Mouse (Mus musculus): ENCODE measurements around the gene Eva1b. TPM values are rescaled to one million over a fixed set of nuclear protein-coding genes. Genes with fewer than 3 reads are reported as not detected.

The Eva1b gene
- polyA plus RNA-seq, 1 experiment from 2014 or later: 28.7 TPM

DNA sequence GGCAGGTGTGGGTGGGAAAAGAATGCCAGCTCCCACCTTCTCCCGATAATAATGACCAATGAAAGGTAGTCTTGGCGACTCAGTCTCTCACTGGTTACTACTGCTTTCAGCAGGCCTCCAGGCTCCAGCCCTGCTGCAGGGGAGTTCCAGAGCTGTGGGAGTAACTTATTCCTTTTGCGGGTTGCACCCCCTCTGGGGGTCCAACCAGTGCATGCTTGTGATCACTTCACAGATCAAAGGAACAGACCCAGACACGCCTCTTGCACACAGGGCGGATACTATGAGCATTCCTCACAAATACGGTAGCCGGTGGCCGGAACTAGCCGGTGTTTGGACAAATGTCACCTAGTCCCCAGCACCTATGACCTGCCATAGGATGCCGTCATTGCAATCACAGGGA, 2.3 kb downstream of the Eva1b start:
- Histone ChIP-seq H3K27me3 (replicated peaks) (peaks cover 31% of the 10 kb centered on the region), H3K9ac (0 out of 2 replicates have a peak overlapping the region, but pooled peaks have one; percentile 13), H3K4me3 (peak overlapping the region; percentile 48; the same call in 1 of the 2 replicates), H3K27ac (no peak overlapping the region), H3K4me1 (peaks cover 9% of the 10 kb centered on the region), H3K36me3 (no peaks in the 10 kb centered on the region), H3K9me3 (no peaks in the 10 kb centered on the region), H3K4me2 (replicated peaks) (peak overlapping the region; percentile 76)
- WGBS: 50% methylated on average over 10 of the region's 10 CpGs
- ATAC-seq (ENCODE audit: low FRiP score, low read depth): no peak

DNA sequence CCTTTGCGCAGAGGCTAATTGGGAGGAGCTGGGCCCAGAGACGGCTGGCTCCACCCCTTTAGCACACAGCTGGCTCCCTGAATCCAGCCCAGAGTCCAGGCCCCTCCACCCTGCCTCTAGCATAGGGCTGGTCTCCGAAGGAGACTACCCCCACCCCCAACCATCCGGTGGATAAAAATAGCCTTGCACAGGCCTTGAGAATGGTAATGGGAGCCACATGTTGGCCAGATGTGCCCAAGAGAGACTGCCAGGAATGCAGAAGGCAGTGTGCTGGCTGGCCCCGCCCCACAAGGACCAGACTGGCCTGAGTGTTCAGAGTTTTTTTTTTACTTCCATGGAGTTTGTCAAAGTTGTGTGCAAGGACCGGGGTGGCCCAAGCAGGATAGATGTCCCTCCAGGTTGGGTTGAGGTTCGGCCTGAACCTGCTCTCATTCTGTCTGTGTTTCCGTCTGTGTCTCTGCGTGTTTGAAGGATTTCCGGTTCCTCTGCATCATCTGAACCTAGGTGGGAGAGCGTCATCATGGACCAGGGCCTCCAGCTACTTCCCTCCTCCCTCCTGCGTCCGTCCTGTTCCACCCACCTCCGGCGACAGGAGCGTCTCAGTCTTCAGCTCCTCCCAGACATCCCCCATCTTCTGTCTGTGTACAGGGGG, 2.9 kb downstream of the Eva1b start:
- Histone ChIP-seq H3K4me3 (no peak overlapping the region), H3K36me3 (no peaks in the 10 kb centered on the region), H3K9ac (no peak overlapping the region), H3K4me1 (peaks cover 9% of the 10 kb centered on the region), H3K9me3 (no peaks in the 10 kb centered on the region), H3K27ac (no peak overlapping the region), H3K27me3 (replicated peaks) (peaks cover 31% of the 10 kb centered on the region), H3K4me2 (replicated peaks) (peak overlapping the region; percentile 76)
- ATAC-seq (ENCODE audit: low FRiP score, low read depth): no peak
- WGBS: 45% methylated on average over 16 of the region's 16 CpGs

DNA sequence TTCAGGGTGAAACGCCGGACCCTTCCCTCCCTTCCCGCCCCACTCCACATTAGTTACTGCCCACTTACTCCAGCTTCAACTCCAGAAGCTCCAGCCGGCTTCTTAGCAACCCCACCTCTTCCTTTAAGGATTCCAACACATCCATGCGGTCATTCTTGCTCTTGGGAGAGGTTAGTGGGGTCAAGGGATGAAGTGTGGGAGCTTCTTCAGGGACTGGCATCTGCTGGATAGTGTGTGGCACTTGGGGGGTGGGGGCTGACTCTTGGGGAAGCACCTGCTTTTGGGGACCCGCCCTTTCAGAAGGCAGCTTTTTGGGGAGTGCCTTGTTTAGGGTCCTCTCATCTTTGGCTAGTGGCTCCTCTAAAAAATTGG, 3.4 kb downstream of the Eva1b start:
- WGBS: 60% methylated on average over 6 of the region's 6 CpGs
- peak overlapping the region; percentile 76; the same call in 1 of the 2 replicates for H3K4me2 ChIP-seq (replicated peaks)
- no peak for ATAC-seq (ENCODE audit: low FRiP score, low read depth)
- H3K36me3 ChIP-seq: no peaks in the 10 kb centered on the region
- H3K27me3 ChIP-seq (replicated peaks): peaks cover 31% of the 10 kb centered on the region
- no peak overlapping the region for H3K4me3 ChIP-seq
- no peak overlapping the region for H3K27ac ChIP-seq
- no peak overlapping the region for H3K9ac ChIP-seq
- H3K9me3 ChIP-seq: no peaks in the 10 kb centered on the region
- peaks cover 9% of the 10 kb centered on the region for H3K4me1 ChIP-seq

DNA sequence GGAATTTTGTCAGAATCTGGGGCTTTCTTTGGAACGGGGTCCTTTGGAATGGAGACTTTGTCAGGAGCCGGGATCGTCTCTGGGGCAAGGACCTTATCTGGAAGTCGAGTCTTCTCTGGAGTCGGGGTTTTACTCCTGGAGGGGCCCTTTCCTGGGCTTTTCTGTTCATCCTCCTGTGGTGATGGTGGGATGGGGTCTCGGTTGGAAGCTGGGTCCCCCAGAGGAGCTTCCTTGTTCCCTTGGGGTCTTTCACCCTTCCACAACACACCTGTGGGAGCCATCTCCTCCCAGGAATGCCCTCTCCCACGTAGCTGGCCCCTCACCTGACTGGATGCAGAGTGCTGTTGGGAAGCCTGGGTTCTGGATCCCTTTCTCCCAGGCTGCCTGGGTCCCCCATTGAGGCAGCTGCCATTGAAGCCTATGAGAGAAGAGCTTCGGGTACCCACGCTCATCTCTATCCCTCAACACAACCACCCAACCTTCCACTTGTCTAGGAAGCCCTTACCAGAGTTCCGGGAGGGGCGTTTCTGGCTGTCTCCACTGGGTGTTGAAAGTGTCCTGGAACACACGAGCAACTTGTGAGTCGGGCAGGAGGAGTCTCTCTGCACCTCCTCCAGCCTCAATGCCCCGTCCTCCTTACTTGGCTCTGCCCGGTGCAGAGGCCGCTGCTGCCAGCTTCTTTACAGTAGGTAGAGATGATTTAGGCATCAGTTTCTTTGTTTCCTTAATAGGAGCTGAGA, 4.3 kb downstream of the Eva1b start:
- H3K4me3 ChIP-seq: no peak overlapping the region
- H3K4me2 ChIP-seq (replicated peaks): no peak overlapping the region
- H3K9me3 ChIP-seq: no peaks in the 10 kb centered on the region
- no peak overlapping the region for H3K27ac ChIP-seq
- ATAC-seq (ENCODE audit: low FRiP score, low read depth): no peak
- H3K9ac ChIP-seq: no peak overlapping the region
- peaks cover 9% of the 10 kb centered on the region for H3K4me1 ChIP-seq
- H3K36me3 ChIP-seq: no peaks in the 10 kb centered on the region
- peaks cover 31% of the 10 kb centered on the region for H3K27me3 ChIP-seq (replicated peaks)
- WGBS: 86% methylated on average over 16 of the region's 16 CpGs

DNA sequence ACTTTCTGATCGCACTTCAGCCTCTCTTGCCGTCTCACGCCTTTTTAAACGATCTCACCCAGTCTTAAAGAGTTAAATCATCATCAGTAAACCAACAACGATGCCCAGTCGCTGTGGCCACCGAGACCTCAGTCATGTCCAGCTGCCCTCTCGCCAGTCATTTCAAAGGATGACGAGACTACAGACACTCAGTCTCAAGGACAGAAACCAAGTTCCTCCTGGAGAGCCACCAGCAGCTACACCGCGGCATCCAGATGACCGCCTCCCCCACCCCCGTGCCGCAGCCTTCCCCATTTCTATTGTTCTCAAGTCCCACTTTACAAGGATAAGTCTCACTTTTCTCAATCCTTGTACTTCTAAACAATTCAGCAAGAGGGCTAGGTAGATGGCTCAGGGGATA, 5.3 kb downstream of the Eva1b start:
- no peak overlapping the region for H3K9ac ChIP-seq
- H3K9me3 ChIP-seq: no peaks in the 10 kb centered on the region
- peaks cover 9% of the 10 kb centered on the region for H3K4me1 ChIP-seq
- WGBS: 62% methylated on average over 14 of the region's 14 CpGs
- H3K4me2 ChIP-seq (replicated peaks): no peak overlapping the region
- ATAC-seq (ENCODE audit: low FRiP score, low read depth): no peak
- no peak overlapping the region for H3K27ac ChIP-seq
- H3K36me3 ChIP-seq: no peaks in the 10 kb centered on the region
- H3K4me3 ChIP-seq: no peak overlapping the region
- peaks cover 25% of the 10 kb centered on the region for H3K27me3 ChIP-seq (replicated peaks)

DNA sequence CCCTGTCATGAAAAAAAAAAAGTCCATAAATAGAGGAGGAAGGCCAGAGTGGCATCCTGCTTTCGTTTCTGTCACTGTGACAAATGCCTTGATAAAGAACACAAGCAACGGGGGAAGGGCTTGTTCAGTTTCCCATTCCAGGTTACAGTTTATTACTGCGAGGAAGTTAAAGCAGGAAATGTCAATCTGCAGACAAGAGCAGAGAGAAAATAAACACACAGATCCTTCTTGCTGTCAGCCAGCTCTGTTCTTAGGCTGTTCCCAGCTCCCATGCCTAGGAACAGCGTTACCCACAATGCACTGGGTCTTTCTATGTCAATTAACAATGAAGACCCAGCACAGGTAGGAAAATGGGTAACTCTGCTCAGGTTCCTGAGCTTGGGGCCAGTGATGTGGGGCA, 7.6 kb downstream of the Eva1b start:
- no peak for ATAC-seq (ENCODE audit: low FRiP score, low read depth)
- Histone ChIP-seq H3K4me3 (no peak overlapping the region), H3K9ac (no peak overlapping the region), H3K9me3 (no peaks in the 10 kb centered on the region), H3K4me2 (replicated peaks) (no peak overlapping the region), H3K4me1 (no peaks in the 10 kb centered on the region), H3K27ac (0 out of 2 replicates have a peak overlapping the region, but pooled peaks have one; percentile 20), H3K36me3 (no peaks in the 10 kb centered on the region), H3K27me3 (replicated peaks) (peaks cover 2% of the 10 kb centered on the region; the same call in 1 of the 2 replicates)
- WGBS: 68% methylated on average over 4 of the region's 4 CpGs

DNA sequence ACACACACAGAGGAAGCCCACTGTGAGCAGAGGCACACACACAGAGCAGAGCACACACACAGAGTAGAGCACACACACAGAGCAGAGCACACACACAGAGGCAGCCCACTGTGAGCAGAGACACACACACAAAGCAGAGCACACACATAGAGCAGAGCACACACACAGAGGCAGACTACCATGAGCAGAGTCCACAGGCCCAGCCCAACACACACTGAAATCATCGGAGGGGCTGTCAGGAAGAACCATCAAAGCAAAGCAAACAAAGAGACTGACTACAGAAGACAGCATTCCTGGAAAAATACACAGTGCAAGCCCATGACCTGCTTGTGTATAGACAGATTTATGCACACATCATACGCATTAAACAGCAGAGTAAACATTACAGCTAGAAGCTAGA, 8.3 kb downstream of the Eva1b start:
- WGBS: 56% methylated on average over 2 of the region's 2 CpGs
- no peak overlapping the region for H3K4me3 ChIP-seq
- H3K4me1 ChIP-seq: no peaks in the 10 kb centered on the region
- 0 out of 2 replicates have a peak overlapping the region, but pooled peaks have one; percentile 20 for H3K27ac ChIP-seq
- H3K9ac ChIP-seq: no peak overlapping the region
- no peaks in the 10 kb centered on the region for H3K9me3 ChIP-seq
- no peak overlapping the region for H3K4me2 ChIP-seq (replicated peaks)
- H3K27me3 ChIP-seq (replicated peaks): no peaks in the 10 kb centered on the region
- ATAC-seq (ENCODE audit: low FRiP score, low read depth): no peak
- H3K36me3 ChIP-seq: no peaks in the 10 kb centered on the region

DNA sequence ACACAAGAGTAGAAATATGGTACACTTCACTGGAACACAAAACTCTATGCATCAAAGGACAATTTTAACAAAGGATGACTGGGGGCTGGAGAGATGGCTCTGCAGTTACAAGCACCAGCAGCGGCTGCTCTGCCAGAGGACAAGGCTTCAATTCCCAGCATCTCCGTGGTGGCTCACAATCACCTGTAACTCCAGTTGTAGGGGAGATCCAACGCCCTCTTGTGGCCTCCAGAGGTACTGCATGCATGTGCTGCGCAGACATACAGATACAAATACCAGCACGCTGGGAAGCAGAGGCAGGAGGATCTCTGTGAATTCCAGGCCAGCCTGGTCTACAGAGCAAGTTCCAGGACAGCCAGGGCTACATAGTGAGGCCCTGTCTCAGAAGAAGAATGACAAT, 9.1 kb downstream of the Eva1b start:
- Histone ChIP-seq H3K27ac (no peak overlapping the region), H3K9me3 (no peaks in the 10 kb centered on the region), H3K36me3 (no peaks in the 10 kb centered on the region), H3K4me2 (replicated peaks) (no peak overlapping the region), H3K27me3 (replicated peaks) (no peaks in the 10 kb centered on the region), H3K9ac (no peak overlapping the region), H3K4me1 (no peaks in the 10 kb centered on the region), H3K4me3 (no peak overlapping the region)
- no peak for ATAC-seq (ENCODE audit: low FRiP score, low read depth)
- WGBS: 59% methylated on average over 5 of the region's 5 CpGs

DNA sequence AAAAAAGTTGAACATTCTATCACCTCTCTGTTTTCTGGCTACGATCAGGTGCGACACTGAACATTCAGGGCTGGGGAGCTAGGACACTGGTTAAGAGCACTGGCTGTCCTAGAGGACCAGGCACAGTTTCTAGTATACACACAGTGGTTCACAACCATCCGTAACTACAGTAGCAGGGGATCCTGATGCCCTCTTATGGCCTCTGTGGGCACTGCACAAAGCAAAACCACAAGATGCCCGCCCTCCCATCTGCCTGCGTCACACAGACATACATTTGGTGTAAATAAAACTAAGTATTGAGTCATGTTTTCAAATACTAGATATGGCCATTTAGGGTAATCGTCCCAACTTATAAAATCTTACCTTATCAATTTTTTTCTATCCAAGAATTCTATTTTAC, 10.0 kb downstream of the Eva1b start:
- Histone ChIP-seq H3K36me3 (no peaks in the 10 kb centered on the region), H3K4me1 (no peaks in the 10 kb centered on the region), H3K4me3 (no peak overlapping the region), H3K9me3 (no peaks in the 10 kb centered on the region), H3K27ac (no peak overlapping the region), H3K4me2 (replicated peaks) (no peak overlapping the region), H3K27me3 (replicated peaks) (no peaks in the 10 kb centered on the region), H3K9ac (no peak overlapping the region)
- no peak for ATAC-seq (ENCODE audit: low FRiP score, low read depth)
- 89% methylated on average over 6 of the region's 6 CpGs for WGBS

DNA sequence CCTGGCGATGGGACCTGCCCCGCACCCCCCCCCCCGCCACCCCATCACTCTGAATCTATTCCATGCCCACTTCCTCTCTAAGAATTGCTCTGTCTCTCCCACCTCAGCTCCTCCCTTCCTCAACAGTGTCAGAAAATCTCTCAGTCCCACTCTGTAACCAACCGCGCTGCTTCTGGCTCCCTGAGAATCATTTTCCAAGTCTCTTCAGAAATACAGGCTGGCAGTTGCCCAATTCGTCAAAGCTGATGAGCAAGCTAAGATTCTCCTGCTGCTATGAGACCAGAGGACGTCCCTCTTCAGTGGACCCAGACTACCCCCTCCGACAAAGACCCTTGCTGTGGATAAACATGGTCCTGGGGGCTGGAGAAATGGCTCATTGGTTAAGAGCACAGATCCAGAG, 11.9 kb downstream of the Eva1b start:
- Histone ChIP-seq H3K27me3 (replicated peaks) (no peaks in the 10 kb centered on the region), H3K4me3 (no peak overlapping the region), H3K9ac (no peak overlapping the region), H3K36me3 (no peaks in the 10 kb centered on the region), H3K27ac (no peak overlapping the region), H3K4me2 (replicated peaks) (no peak overlapping the region), H3K4me1 (peaks cover 11% of the 10 kb centered on the region), H3K9me3 (no peaks in the 10 kb centered on the region)
- no peak for ATAC-seq (ENCODE audit: low FRiP score, low read depth)
- WGBS: 77% methylated on average over 7 of the region's 8 CpGs

DNA sequence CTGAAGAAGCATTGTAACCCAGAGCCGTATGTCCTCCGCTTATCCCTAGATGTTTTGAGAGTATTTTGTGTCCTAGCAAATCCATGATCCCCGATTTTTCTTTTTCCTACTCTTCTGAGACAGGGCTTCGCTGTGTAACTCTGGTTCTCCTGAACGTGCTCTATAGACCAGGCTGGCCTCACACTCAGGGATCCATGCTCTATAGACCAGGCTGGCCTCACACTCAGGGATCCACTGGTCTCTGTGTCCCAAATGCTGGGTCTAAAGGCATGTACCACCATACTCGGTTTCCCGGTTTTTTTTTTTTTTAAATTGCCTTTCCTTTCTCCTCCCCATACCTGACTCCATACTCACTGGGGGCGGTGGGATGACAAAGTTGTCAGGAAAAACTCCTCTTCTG, 13.4 kb downstream of the Eva1b start:
- H3K4me3 ChIP-seq: no peak overlapping the region
- H3K4me1 ChIP-seq: peaks cover 11% of the 10 kb centered on the region
- H3K27ac ChIP-seq: no peak overlapping the region
- ATAC-seq (ENCODE audit: low FRiP score, low read depth): no peak
- no peaks in the 10 kb centered on the region for H3K9me3 ChIP-seq
- no peak overlapping the region for H3K9ac ChIP-seq
- no peak overlapping the region for H3K4me2 ChIP-seq (replicated peaks)
- WGBS: 92% methylated on average over 8 of the region's 8 CpGs
- H3K27me3 ChIP-seq (replicated peaks): no peaks in the 10 kb centered on the region
- peaks cover 6% of the 10 kb centered on the region for H3K36me3 ChIP-seq

DNA sequence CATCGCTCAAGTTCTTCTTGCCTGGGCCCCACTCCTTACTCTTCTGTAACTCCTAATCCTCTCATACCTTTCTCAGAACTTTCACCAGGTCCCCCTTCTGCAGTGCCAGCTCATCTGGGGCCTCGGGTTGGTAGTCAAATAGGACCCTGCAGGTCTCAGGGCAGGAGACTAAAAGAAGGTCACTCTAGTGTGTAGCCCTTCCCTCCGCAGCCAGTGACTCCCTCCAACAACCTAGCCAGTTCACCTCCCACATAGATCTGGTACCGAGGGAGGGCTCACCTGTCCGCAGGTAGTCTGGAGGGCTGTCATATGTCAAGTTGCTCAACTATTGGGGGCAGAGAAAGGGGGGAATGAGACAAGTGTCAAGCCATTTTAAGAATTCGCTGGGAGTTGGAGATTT, 13.9 kb downstream of the Eva1b start:
- Histone ChIP-seq H3K4me1 (peaks cover 11% of the 10 kb centered on the region), H3K36me3 (peaks cover 11% of the 10 kb centered on the region), H3K9me3 (no peaks in the 10 kb centered on the region), H3K9ac (no peak overlapping the region), H3K27ac (no peak overlapping the region), H3K4me3 (no peak overlapping the region), H3K4me2 (replicated peaks) (no peak overlapping the region), H3K27me3 (replicated peaks) (no peaks in the 10 kb centered on the region)
- WGBS: 88% methylated on average over 6 of the region's 6 CpGs
- ATAC-seq (ENCODE audit: low FRiP score, low read depth): no peak
